8 mouse cellular contexts compared by ENCODE assay signal in genomic region chr5:74092481-74092832, GRCm38 (mm10). TPM values are rescaled to one million over a fixed set of nuclear protein-coding genes. Genes with fewer than 3 reads are reported as not detected.
A peak's percentile ranks its signal among the peaks of the same experiment; 100 is the strongest.
DNase-seq lines count a peak whose midpoint lies in the region; ATAC-seq and TF ChIP-seq lines count a peak whose summit lies in the region.

No protein-coding gene starts in this region.

- DNase-seq in left cerebral cortex, adult 2 months (ENCODE audit: extremely low spot score in 1 of 2, low spot score in 2 of 2) = no peak
- no peak for DNase-seq in left cerebral cortex, adult 18-20 months (ENCODE audit: low spot score in 2 of 2)
- DNase-seq in thymus, postnatal 25 days = no peak
- DNase-seq in right cerebral cortex, postnatal 25 days = no peak
- DNase-seq in left cerebral cortex, postnatal 14 days (ENCODE audit: low spot score in 2 of 2) = no peak

- H3K4me3 ChIP-seq in left cerebral cortex, adult 2 months = peak overlapping the region; percentile 86
- peak overlapping the region; percentile 61 for H3K4me3 ChIP-seq in embryonic facial prominence, embryonic 15.5 days (replicated peaks)
- H3K4me3 ChIP-seq in intestine, embryonic 16.5 days (ENCODE audit: low read length) = peak overlapping the region; percentile 88
- peak overlapping the region; percentile 74 for H3K4me3 ChIP-seq in myocyte

- H3K9ac ChIP-seq in embryonic facial prominence, embryonic 15.5 days = no peak overlapping the region
- H3K9ac ChIP-seq in intestine, embryonic 16.5 days (ENCODE audit: low read depth, low read length) = no peak overlapping the region

- peaks cover 15% of the 10 kb centered on the region for H3K36me3 ChIP-seq in embryonic facial prominence, embryonic 15.5 days
- peaks cover 6% of the 10 kb centered on the region; the same call in 1 of the 2 replicates for H3K36me3 ChIP-seq in intestine, embryonic 16.5 days (ENCODE audit: control insufficient read depth, insufficient read depth, low read length)
- peaks cover 13% of the 10 kb centered on the region for H3K36me3 ChIP-seq in myocyte (ENCODE audit: control insufficient read depth, insufficient read depth)

- H3ac ChIP-seq in myocyte (ENCODE audit: control insufficient read depth, insufficient read length) = peak overlapping the region; percentile 59

- intact Hi-C loops in left cerebral cortex, adult 2 months (cut with DNase I) = loop anchor here (2.0 to 5.0 kb wide), 4 partner anchors 24 to 185 kb away; partner anchors contain the start of gene Usp46
- intact Hi-C loops in left cerebral cortex, postnatal 14 days (cut with DNase I) = loop anchor here (5.0 to 10.0 kb wide), 2 partner anchors 105 to 182 kb away; partner anchors contain the start of gene Rasl11b

- no peaks in the 10 kb centered on the region for H3K27me3 ChIP-seq in embryonic facial prominence, embryonic 15.5 days
- no peaks in the 10 kb centered on the region for H3K27me3 ChIP-seq in intestine, embryonic 16.5 days (replicated peaks; ENCODE audit: control insufficient read depth, insufficient read depth, low read length)
- no peaks in the 10 kb centered on the region for H3K27me3 ChIP-seq in myocyte (ENCODE audit: control insufficient read depth, insufficient read depth, insufficient read length)

- peaks cover 18% of the 10 kb centered on the region for H3K4me1 ChIP-seq in embryonic facial prominence, embryonic 15.5 days
- H3K4me1 ChIP-seq in intestine, embryonic 16.5 days (ENCODE audit: control insufficient read depth, insufficient read depth, low read length) = peaks cover 7% of the 10 kb centered on the region; the same call in 1 of the 2 replicates

- TF ChIP-seq POLR2A in myocyte (IDR thresholded peaks at IDR 0.05; ENCODE audit: insufficient read length, low read depth) = no peak

- no peak for ATAC-seq in embryonic facial prominence, embryonic 15.5 days (ENCODE audit: insufficient number of reproducible peaks, low FRiP score, low TSS enrichment, low read depth)
- peak; percentile 21; the same call in 1 of the 2 replicates for ATAC-seq in intestine, embryonic 16.5 days

- H3K27ac ChIP-seq in left cerebral cortex, adult 2 months = peak overlapping the region; percentile 89
- H3K27ac ChIP-seq in embryonic facial prominence, embryonic 15.5 days (replicated peaks) = peak overlapping the region; percentile 81; the same call in 1 of the 2 replicates
- peak overlapping the region; percentile 42; the same call in 1 of the 2 replicates for H3K27ac ChIP-seq in intestine, embryonic 16.5 days (ENCODE audit: low read length)

- peak overlapping the region; percentile 67 for H3K4me2 ChIP-seq in embryonic facial prominence, embryonic 15.5 days (replicated peaks)
- peak overlapping the region; percentile 47 for H3K4me2 ChIP-seq in intestine, embryonic 16.5 days (ENCODE audit: low read depth, low read length)
- H3K4me2 ChIP-seq in myocyte (ENCODE audit: low read depth) = peak overlapping the region; percentile 94

- H3K79me2 ChIP-seq in myocyte (ENCODE audit: control insufficient read depth, insufficient read depth) = peaks cover 14% of the 10 kb centered on the region

- TF ChIP-seq CTCF in left cerebral cortex, adult 2 months (IDR thresholded peaks at IDR 0.05) = no peak

- WGBS in embryonic facial prominence, embryonic 15.5 days = 42% methylated on average over 4 of the region's 4 CpGs
- 43% methylated on average over 4 of the region's 4 CpGs for WGBS in intestine, embryonic 16.5 days

- no peaks in the 10 kb centered on the region for H3K9me3 ChIP-seq in embryonic facial prominence, embryonic 15.5 days (replicated peaks)
- H3K9me3 ChIP-seq in intestine, embryonic 16.5 days (ENCODE audit: control insufficient read depth, low read length) = peaks cover 3% of the 10 kb centered on the region; the same call in 1 of the 2 replicates

TF ChIP-seq in myocyte, 11 proteins besides CTCF, POLR2A, EP300 and RAD21:
- TF ChIP-seq TCF3 (IDR thresholded peaks at IDR 0.05; ENCODE audit: insufficient read length, low read depth) (no peak), E2F4 (IDR thresholded peaks at IDR 0.05; ENCODE audit: insufficient read depth) (no peak), MYOD1 (IDR thresholded peaks at IDR 0.05; ENCODE audit: control insufficient read depth in 1 of 3, insufficient read length in 2 of 3, low read depth in 2 of 3) (no peak), MYOG (IDR thresholded peaks at IDR 0.05; ENCODE audit: control insufficient read depth in 1 of 3, insufficient read depth in 1 of 3, insufficient read length in 2 of 3, low read depth in 2 of 3) (no peak), TCF12 (IDR thresholded peaks at IDR 0.05; ENCODE audit: insufficient read depth, poor library complexity, severe bottlenecking) (no peak), POLR2AphosphoS2 (IDR thresholded peaks at IDR 0.05; ENCODE audit: insufficient read length, low read depth) (no peak), MAX (IDR thresholded peaks at IDR 0.05; ENCODE audit: low read depth) (no peak), SRF (IDR thresholded peaks at IDR 0.05; ENCODE audit: control insufficient read depth, insufficient read length, low read depth) (no peak), CEBPB (IDR thresholded peaks at IDR 0.05; ENCODE audit: insufficient read depth, poor library complexity, severe bottlenecking) (no peak), USF1 (IDR thresholded peaks at IDR 0.05; ENCODE audit: low read depth) (no peak), REST (IDR thresholded peaks at IDR 0.05; ENCODE audit: insufficient read depth, insufficient read length) (no peak)

RNA-seq across cellular contexts. Expression of gene Usp46, which starts 24.2 kb away (rescaled TPM):
- 100 to 1,000 TPM; 129 to 130 TPM for total RNA-seq in left cerebral cortex, adult 2 months (2021)
- 100 to 1,000 TPM; 128 to 129 TPM for total RNA-seq in left cerebral cortex, adult 18-20 months (2021)
- polyA plus RNA-seq in embryonic facial prominence, embryonic 15.5 days (2015; fragmentation: Nextera tagmentation; extraction: Ambion mirVana) = 27.2 and 30.3 TPM in 2 replicates
- polyA plus RNA-seq in intestine, embryonic 16.5 days (2015; fragmentation: Nextera tagmentation; extraction: Ambion mirVana) = 16.5 and 16.7 TPM in 2 replicates
- polyA plus RNA-seq in myocyte (2012; fragmentation: generic; extraction: Trizol) = 6.1 TPM
- total RNA-seq in left cerebral cortex, postnatal 14 days (2021) = 100 to 1,000 TPM; 155 TPM
